ENCODE assay signal across 15 mouse cellular contexts in the genomic region with DNA sequence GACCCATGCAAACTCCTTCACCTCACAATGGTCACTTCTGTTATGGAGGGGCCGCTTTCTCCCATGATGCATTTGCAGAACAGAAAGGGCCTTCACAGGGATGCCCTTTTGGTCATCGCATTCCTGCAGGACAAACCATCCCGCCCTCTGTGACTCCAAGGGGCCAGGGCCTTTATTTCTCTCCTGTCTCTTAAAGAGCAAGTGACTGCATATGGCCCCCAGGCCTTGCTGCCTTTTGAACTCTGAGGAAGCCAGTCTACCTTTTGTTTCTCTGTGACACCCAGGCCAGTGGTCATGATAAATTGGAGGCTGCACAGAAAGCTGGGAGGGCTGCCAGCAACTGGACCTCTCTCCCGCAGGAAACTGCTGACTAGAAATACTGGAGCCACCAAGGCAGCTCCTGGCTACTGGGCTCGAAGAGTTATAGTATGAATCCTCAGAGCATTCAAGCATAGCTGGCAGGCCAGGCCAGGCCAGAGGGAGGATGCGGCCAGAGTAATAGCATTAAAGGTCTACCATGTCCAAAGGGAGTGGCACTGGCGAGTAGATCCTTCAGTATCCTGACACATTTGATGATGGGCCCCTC. TPM values are rescaled to one million over a fixed set of nuclear protein-coding genes. Genes with fewer than 3 reads are reported as not detected.
DNase-seq lines count a peak whose midpoint lies in the region; ATAC-seq lines count a peak whose summit lies in the region.
"Had no signal": no experiment of that assay in that cellular context is flagged by ENCODE, and none has a peak within 500 bp of the region (broad histone marks: within the 10 kb centered on the region; RNA-seq: fewer than 3 reads in every experiment).

No protein-coding gene starts in this region.

- no peak for DNase-seq in neural tube, embryonic 10.5 days (ENCODE audit: extremely low spot score, low spot score)
- peak; percentile 52 for DNase-seq in adrenal gland, postnatal 25 days
- peak; percentile 76 for DNase-seq in kidney, adult 9 months
- peak; percentile 60 to 71 for DNase-seq in kidney, postnatal 4 days
- no peak for DNase-seq in layer of hippocampus, postnatal 10 days (ENCODE audit: low spot score in 2 of 2)
- DNase-seq in gastrocnemius, adult 8-10 months (ENCODE audit: low spot score in 2 of 2), result no peak
- DNase-seq: right cerebral cortex, adult 18-20 months; thymus, postnatal 14 days had no signal

- no peaks in the 10 kb centered on the region for H3K9me3 ChIP-seq in neural tube, embryonic 13.5 days
- H3K9me3 ChIP-seq: embryonic facial prominence, embryonic 13.5 days had no signal

- H3K4me2 ChIP-seq in neural tube, embryonic 13.5 days, result no peak overlapping the region
- H3K4me2 ChIP-seq: embryonic facial prominence, embryonic 13.5 days; hindbrain, embryonic 14.5 days; liver, embryonic 11.5 days had no signal

- no peaks in the 10 kb centered on the region for H3K36me3 ChIP-seq in neural tube, embryonic 13.5 days
- H3K36me3 ChIP-seq: embryonic facial prominence, embryonic 13.5 days had no signal

- ATAC-seq in neural tube, embryonic 13.5 days (ENCODE audit: low read depth), result 0 out of 2 replicates have a peak, but pooled peaks have one; percentile 23
- ATAC-seq: activated CD4-positive, CD25-positive, alpha-beta regulatory T cell, adult 4 months; intestine, embryonic 16.5 days; midbrain, embryonic 16.5 days had no signal

- H3K4me3 ChIP-seq in neural tube, embryonic 13.5 days, result no peak overlapping the region
- H3K4me3 ChIP-seq: embryonic facial prominence, embryonic 13.5 days had no signal

- 46% methylated on average over 7 of the region's 7 CpGs for WGBS in neural tube, embryonic 13.5 days

- H3K27ac ChIP-seq in neural tube, embryonic 13.5 days (replicated peaks), result no peak overlapping the region
- H3K27ac ChIP-seq: embryonic facial prominence, embryonic 13.5 days; hindbrain, embryonic 14.5 days had no signal

- H3K9ac ChIP-seq in neural tube, embryonic 13.5 days, result no peak overlapping the region
- H3K9ac ChIP-seq: embryonic facial prominence, embryonic 13.5 days; hindbrain, embryonic 14.5 days had no signal

- no peaks in the 10 kb centered on the region for H3K27me3 ChIP-seq in neural tube, embryonic 13.5 days
- H3K27me3 ChIP-seq: embryonic facial prominence, embryonic 13.5 days had no signal

- H3K4me1 ChIP-seq in neural tube, embryonic 13.5 days (replicated peaks), result 0 out of 2 replicates have a peak, but pooled peaks cover 6% of the 10 kb centered on the region

RNA-seq across cellular contexts. Expression of gene Olfml2b, which starts 53.5 kb away (rescaled TPM):
- 13.0 and 14.4 TPM in 2 replicates for polyA plus RNA-seq in neural tube, embryonic 13.5 days (2015; fragmentation: Nextera tagmentation; extraction: Ambion mirVana)
- total RNA-seq in adrenal gland, postnatal 25 days (2021), result 6.7 and 7.0 TPM in 2 replicates
- 10 to 100 TPM; 21.7 to 25.0 TPM for total RNA-seq in layer of hippocampus, postnatal 10 days (2021)
- total RNA-seq in gastrocnemius, adult 8-10 months (2022), result 1 to 10 TPM; 1.5 to 3.4 (median 2.0) TPM
- polyA plus RNA-seq: activated CD4-positive, CD25-positive, alpha-beta regulatory T cell, adult 4 months had no signal

Comparison
In these comparisons a context has a peak if more than half of its experiments do, and no peak if none do; other contexts are left out.
1. DNase-seq: peak in adrenal gland, postnatal 25 days (single experiment), kidney, adult 9 months (single experiment) and kidney, postnatal 4 days (2 of 2); none in neural tube, embryonic 10.5 days (single experiment), layer of hippocampus, postnatal 10 days (0 of 2) and gastrocnemius, adult 8-10 months (0 of 2).